Mouse (Mus musculus): ENCODE results near the gene Lnx2.

DNA sequence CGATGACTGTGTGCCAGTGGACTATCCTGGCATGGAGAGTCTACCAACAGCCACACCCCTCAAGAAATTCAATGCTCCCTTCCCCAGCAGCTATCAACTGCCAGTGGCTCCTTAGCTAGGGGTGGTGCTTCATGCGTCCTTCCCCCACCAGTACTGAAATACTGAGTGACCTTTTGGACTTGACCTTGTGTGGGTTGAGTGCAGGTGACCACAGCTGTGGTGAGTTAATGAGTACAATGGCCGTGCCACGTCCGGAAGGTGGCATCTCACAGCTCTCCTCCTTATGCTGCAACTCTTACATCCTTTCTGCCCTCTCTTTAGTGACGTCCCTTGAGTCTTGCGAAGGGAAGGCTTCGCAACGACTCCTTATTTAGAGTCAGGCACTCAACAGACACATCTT is 103.0 kb downstream of the Lnx2 start:
- TF ChIP-seq ZNF384 (IDR thresholded peaks at IDR 0.05; ENCODE audit: low read depth, low read length) = no peak
- TF ChIP-seq MAFK (IDR thresholded peaks at IDR 0.05; ENCODE audit: insufficient read depth, low read depth, low read length) = no peak
- no peak for TF ChIP-seq CHD2 (IDR thresholded peaks at IDR 0.05; ENCODE audit: low read depth, low read length)

Measured in ES-E14 (cell line).